ENCODE assay signal across 8 mouse cellular contexts in genomic region chr14:21018977-21019376, GRCm38 (mm10). TPM values are rescaled to one million over a fixed set of nuclear protein-coding genes. Genes with fewer than 3 reads are reported as not detected.
DNase-seq lines count a peak whose midpoint lies in the region; ATAC-seq and TF ChIP-seq lines count a peak whose summit lies in the region.

No protein-coding gene starts in this region.

- no peak for ATAC-seq in Patski
- ATAC-seq in erythroblast, adult 5-6 weeks (replicated peaks; ENCODE audit: low FRiP score, poor library complexity, severe bottlenecking): peak; percentile 75; the same call in 1 of the 2 replicates
- ATAC-seq in megakaryocyte progenitor cell, adult 5-6 weeks (replicated peaks; ENCODE audit: poor library complexity): peak; percentile 78

- POLR2A ChIA-PET in Patski (lab: Charles Lee): interaction anchor here (0.6 kb wide), 1 partner anchor 15 kb away, joined by 3 read pairs; no protein-coding TSS in a partner anchor

- in situ Hi-C loops in Patski (cut with MboI; ENCODE audit: low pct_unique_long_range_greater_than_20kb): no loop called here

- peak; percentile 47 for DNase-seq in layer of hippocampus, adult 11-12 months (ENCODE audit: low spot score)
- no peak for DNase-seq in layer of hippocampus, postnatal 25 days (ENCODE audit: extremely low spot score in 1 of 2, low spot score in 1 of 2)
- peak; percentile 8 to 24 for DNase-seq in CD8-positive naive resting alpha-beta T cell, adult 2 months (ENCODE audit: low read depth in 2 of 2, low spot score in 2 of 2)
- no peak for DNase-seq in Patski (ENCODE audit: low read depth, low spot score)
- DNase-seq in gastrocnemius, postnatal 10 days: no peak
- DNase-seq in adrenal gland, postnatal 10 days: no peak

- no peaks in the 10 kb centered on the region for H3K27me3 ChIP-seq in Patski

- CTCF ChIA-PET in Patski (lab: Charles Lee): interaction anchor here (0.6 to 2.7 kb wide), 4 partner anchors 9 to 215 kb away, joined by 3 to 11 read pairs (median 4); no protein-coding TSS in a partner anchor

- TF ChIP-seq CTCF in Patski (IDR thresholded peaks at IDR 0.05): peak; percentile 67

RNA-seq across cellular contexts. Expression of gene Ap3m1, which starts 33.3 kb away (rescaled TPM):
- total RNA-seq in layer of hippocampus, postnatal 25 days (2021): 10 to 100 TPM; 75.0 to 77.1 TPM
- polyA plus RNA-seq in Patski (2021): 41.4 TPM
- 35.9 and 62.6 TPM in 2 replicates for total RNA-seq in erythroblast, adult 5-6 weeks (2015; ENCODE audit: low replicate concordance)
- 14.1 and 34.0 TPM in 2 replicates for total RNA-seq in erythroblast, adult 5-6 weeks (2017; ENCODE audit: low replicate concordance)
- total RNA-seq in megakaryocyte progenitor cell, adult 5-6 weeks (2015): 56.9 and 71.1 TPM in 2 replicates
- total RNA-seq in megakaryocyte progenitor cell, adult 5-6 weeks (2017): 60.1 and 71.0 TPM in 2 replicates
- total RNA-seq in gastrocnemius, postnatal 10 days (2021): 10 to 100 TPM; 48.1 to 51.5 TPM
- total RNA-seq in adrenal gland, postnatal 10 days (2021): 10 to 100 TPM; 72.5 to 74.6 TPM

RNA-seq across cellular contexts. Expression of gene Adk, which starts 33.4 kb away (rescaled TPM):
- total RNA-seq in layer of hippocampus, postnatal 25 days (2021): 10 to 100 TPM; 77.1 to 86.5 TPM
- polyA plus RNA-seq in Patski (2021): 55.1 TPM
- 34.5 and 52.8 TPM in 2 replicates for total RNA-seq in erythroblast, adult 5-6 weeks (2015; ENCODE audit: low replicate concordance)
- 38.6 and 61.8 TPM in 2 replicates for total RNA-seq in erythroblast, adult 5-6 weeks (2017; ENCODE audit: low replicate concordance)
- total RNA-seq in megakaryocyte progenitor cell, adult 5-6 weeks (2015): 100 and 106 TPM in 2 replicates
- total RNA-seq in megakaryocyte progenitor cell, adult 5-6 weeks (2017): 104 and 129 TPM in 2 replicates
- 10 to 100 TPM; 85.9 to 86.1 TPM for total RNA-seq in gastrocnemius, postnatal 10 days (2021)
- 100 to 1,000 TPM; 120 to 147 TPM for total RNA-seq in adrenal gland, postnatal 10 days (2021)

Comparison
In these comparisons a context has a peak if more than half of its experiments do, and no peak if none do; other contexts are left out.
1. DNase-seq: peak in layer of hippocampus, adult 11-12 months (single experiment) and CD8-positive naive resting alpha-beta T cell, adult 2 months (2 of 2); none in layer of hippocampus, postnatal 25 days (0 of 2), Patski (single experiment), gastrocnemius, postnatal 10 days (single experiment) and adrenal gland, postnatal 10 days (single experiment).